Mouse (Mus musculus): ENCODE measurements around the gene Gabarap.
A peak's percentile ranks its signal among the peaks of the same experiment; 100 is the strongest.

Gabarap gene

DNA sequence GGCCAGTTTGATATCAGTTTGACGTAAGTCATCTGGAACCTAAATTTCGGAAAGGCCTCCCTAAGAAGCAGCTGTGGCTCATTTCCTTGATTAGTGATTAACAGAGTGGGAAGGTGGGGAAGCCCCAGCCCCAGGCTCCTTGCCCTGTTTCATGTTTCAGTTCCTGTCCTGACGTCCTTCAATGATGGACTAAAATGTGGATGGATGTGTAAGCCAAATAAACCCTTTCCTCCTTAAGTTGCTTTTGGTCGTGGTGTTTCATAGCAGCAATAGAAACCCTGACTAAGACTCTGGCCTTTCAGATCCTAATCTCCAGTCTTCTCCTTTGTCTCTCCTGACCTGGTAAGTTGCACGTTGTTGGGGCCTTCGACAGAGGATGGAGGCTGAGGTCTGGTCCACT lies 20.7 kb upstream of the Gabarap start:
- DNase-seq (ENCODE audit: low spot score): no peak

DNA sequence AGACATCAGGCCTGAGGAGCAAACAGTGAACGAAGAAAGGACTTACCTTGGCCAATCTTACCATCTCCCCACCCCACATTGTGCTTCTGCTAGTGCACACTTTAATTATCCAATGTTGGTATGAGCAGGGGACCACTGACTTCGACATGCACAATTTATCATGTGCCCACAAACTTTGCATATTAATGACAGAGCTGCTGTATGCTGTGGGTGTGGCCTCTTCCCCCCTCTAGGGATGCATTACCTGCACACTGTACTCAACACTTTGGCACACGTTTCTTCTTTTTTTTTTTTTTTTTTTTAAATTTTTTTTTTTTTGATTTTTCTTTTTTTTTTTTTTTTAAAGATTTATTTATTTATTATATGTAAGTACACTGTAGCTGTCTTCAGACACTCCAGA lies 20.2 kb upstream of the Gabarap start:
- DNase-seq (ENCODE audit: low spot score): no peak

DNA sequence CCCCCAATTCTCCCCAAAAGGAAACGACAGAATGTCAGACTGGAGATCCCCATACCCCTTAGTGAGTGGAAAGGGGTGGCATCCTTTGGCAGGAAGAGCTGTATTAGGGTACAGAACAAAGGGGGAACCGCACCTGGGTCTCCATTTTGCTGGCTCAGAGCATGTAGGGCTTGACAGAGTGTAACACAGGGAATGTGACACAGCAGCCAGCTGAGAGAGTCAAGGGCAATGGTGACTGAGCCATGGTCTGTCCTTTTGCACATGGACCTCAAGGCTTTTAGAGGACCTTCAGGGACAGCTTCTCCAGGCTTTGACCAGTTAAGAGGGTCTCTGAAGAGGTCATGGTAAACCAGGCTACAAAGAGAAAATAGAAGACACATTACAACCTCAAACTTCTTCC lies 16.0 kb upstream of the Gabarap start:
- DNase-seq (ENCODE audit: low spot score): no peak

DNA sequence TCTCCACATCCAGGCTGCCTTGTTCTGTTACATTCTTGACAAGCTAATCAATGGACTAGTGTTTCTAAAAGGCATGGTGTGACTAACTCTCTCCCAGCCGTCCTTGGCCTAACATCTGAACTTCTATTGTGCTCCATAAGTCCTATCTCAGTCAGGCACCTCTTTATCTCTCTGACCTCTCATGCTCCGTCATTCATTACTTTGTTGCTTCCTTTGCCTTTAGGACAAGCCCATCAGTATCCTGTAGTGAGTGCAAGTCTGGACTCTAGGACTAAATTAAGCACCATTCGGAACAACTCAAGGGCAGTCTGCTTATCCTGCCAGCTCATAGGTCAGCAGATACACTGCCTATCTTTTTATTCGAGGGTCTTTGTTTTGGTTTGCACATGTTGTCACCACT lies 14.7 kb upstream of the Gabarap start:
- DNase-seq (ENCODE audit: low spot score): no peak

DNA sequence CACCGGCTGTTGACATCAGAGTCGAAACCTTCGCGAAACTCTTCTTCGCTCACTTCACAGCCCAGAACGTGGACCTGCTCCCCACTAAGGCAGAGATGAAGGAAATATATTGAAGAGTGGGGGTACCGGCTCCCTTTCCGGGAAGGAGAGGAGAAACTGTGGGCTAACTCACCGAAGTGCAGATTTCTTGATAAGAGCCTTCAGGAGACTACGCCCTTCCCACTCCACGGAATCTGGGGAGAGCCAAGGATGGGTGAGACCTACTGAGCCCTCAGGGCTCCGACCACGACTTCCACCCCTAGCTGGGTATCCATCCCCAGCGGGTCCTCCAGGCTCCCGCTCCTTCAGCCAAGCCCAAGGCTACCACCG lies 11.1 kb upstream of the Gabarap start:
- no peak for DNase-seq (ENCODE audit: low spot score)

DNA sequence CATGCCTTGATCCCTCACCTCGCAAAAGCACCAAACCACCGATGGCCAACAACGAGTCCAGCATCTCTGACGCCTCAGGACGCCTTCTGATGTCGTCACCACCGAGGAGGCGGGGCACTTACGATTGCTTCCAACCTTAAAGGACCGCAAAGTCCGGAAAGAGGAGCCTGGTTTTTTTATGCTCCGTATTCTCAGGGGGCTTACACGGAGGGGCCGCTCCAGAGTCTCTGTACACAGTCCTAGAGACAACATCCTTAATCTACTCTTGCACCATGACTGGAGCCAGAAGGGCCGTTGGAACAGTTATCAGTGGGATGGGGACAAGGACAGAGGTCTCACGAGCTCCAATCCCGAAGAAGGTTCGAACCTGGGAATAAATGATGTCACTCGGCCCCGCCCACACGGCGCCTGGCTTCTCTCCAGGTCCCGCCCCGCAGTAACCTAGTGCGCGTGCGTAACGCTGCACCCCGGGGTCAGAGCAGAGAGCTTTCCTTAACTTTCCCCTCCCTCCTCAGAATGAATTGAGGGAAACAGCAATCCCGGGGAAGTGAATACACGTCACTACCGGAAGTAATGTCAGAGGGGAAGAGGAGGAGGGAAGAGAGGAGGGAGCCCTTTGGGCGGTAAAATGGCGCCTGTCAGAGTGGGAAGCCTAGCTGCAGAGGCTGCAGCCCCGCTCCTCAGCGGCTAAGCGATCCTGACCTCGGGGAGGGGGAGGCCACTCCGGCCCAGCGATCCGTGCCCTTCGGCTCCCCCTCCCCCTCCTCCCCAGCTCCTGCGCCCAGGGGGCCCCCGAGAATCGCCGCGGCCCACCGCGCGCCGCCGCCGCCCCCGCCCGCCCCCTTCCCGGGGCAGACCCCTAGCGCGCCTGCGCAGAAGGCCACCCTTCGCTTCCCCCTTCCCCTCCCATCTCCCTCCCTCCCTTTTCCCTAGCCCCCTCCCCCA lies 10.5 kb upstream of the Gabarap start:
- DNase-seq (ENCODE audit: low spot score): peak; percentile 96

DNA sequence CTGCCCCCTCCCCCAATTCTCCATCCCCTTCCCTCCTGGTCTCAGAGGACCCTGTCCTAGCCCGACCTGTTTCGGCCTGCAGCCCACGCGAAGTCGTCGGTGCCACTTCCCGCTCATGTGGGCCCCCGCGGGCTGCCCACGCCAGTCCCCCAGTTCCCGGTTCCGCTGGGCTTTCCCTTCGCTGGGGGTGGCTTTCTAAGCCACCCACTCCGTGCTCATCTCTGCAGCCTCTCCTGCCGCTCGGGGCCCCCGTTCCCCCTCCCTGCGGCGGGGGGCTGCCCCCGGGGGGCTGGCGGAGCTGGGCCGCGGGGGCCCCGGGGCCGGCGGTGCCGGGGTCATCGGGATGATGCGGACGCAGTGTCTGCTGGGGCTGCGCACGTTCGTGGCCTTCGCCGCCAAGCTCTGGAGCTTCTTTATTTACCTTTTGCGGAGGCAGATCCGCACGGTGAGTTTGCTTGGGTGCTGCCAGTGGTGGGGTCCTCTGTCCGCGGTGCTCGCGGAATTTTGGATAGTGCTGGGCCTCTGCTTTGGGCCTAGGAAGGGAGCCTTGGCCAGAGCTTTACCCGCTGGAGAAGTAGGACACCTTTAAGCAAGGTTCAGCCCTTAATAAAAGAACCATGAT lies 9.7 kb upstream of the Gabarap start, which contains the start of gene Ctdnep1:
Ctdnep1 (plus strand) TSS at position 16 of the 622 bp plus-strand sequence.
- no peak for DNase-seq (ENCODE audit: low spot score)

DNA sequence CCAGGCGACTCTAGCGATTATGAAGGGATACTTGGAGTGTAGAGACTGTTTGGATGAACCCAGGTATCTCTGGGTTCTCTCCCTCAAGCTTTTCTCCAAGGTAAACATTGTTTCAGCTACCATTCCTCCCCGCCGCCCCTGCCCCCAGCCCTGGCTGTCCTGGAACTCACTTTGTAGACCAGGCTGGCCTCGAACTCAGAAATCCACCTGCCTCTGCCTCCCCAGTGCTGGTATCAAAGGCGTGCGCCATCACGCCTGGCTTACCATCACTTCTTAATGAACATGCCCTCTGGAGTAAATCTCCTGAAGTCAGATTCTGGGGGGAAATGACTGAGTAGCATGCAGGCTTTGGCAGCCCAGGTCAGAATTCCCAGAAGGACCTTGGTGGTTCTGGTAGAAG lies 8.7 kb upstream of the Gabarap start, which contains the start of gene Elp5:
Elp5 (minus strand) TSS at position 293 of the 400 bp plus-strand sequence.
- no peak for DNase-seq (ENCODE audit: low spot score)

DNA sequence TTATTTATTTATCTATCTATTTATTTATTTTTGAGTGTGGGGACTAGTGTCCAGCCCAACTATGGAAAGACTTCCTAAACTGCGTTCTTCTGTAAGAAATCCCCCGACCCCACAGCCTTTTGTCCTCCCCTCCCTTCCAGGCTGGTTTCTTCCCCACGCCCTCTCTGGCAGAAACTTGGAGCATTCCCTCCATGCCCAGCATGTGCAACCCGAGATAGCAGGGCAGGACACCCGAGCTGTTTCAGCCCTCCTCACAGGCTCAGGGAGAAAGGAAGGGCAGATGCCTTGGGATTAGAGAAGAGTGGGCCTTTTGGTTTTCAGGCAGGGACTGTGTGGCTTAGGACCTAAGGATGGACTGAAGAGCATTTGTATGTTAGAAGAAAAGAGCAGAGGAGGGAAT lies 8.1 kb upstream of the Gabarap start:
- DNase-seq (ENCODE audit: low spot score): no peak

DNA sequence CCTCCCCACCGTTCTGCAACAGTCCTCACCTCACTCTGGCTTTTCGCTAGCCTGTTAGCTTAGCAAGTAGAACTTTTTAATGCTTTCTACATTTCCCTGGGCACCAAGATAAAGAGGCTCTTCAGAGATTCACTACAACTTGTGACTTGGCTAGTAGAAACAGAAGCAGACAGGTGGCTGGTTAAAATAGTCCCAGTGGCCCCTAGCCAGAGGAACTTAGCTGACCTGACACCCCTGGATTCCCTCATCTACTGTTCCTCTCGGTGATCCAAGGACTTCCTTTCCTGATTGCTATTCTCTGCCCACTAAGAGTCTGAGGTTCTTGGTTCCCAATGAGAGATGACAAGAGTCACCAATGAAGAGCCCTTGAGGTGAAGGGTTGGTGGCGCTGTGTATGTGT lies 7.6 kb upstream of the Gabarap start:
- DNase-seq (ENCODE audit: low spot score): no peak

DNA sequence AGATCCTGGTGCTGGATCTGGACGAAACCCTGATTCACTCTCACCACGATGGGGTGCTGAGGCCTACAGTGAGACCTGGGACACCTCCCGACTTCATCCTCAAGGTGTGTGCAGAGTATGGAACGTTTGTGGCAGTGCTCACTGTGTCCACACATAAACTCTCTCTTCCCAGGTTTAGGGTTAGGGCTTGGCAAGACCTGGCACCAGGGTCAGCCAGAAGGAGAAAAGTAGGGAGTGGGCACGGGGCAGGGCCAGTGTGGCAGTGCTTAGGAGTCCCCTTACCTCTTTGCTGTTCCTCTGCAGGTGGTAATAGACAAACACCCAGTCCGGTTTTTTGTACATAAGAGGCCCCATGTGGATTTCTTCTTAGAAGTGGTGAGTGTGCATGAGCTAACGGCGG lies 6.5 kb upstream of the Gabarap start:
- no peak for DNase-seq (ENCODE audit: low spot score)

DNA sequence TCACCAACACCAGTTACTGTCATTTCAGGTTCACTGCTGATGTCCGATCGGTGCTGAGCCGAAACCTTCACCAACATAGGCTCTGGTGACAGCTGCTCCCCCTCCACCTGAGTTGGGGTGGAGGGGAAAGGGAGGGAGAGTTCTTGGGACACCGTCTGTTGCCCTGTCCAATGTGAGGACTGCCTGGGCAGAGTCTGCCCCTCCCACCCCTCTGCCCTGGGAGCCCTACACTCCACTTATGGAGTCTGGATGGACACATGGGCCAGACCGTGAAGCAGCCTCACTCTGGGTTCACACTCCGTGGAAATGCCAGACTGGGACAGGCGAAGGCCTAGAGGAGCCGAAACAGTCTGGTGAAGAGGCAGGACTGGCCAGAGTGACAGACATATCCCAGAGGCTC lies 994 bp upstream of the Gabarap start:
- no peak for DNase-seq (ENCODE audit: low spot score)

DNA sequence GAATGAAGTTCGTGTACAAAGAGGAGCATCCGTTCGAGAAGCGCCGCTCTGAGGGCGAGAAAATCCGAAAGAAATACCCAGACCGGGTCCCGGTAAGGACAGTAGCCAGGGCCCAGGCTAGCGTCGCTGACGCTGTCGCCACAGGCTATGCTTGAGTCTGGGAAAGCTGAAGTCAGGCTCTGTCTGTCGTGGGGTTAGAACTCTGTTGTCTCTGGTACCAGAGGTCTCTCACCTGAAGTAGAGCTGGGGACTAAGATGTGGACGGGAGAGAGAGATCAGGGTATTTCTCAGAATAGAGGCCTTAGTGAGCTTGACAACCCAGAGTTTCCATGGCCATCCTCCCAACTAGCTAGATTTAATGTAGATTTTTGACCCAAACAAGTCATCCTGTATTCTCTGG lies 768 bp downstream of the Gabarap start:
- DNase-seq (ENCODE audit: low spot score): no peak

DNA sequence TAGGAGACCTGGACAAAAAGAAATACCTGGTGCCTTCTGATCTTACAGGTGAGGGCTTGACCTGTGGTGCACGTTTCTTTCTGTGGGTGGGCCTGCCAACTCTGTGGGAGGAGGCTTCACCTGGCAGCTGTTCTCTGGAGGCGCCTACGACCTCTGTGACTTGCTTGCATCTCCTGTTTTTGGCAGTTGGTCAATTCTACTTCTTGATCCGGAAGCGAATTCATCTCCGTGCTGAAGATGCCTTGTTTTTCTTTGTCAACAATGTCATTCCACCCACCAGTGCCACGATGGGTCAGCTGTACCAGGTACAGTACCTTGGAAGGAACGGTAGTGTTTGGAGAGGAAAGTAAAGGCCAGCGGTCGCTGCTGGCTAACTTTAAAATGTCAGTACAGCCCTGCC lies 1.5 kb downstream of the Gabarap start:
- DNase-seq (ENCODE audit: low spot score): no peak

DNA sequence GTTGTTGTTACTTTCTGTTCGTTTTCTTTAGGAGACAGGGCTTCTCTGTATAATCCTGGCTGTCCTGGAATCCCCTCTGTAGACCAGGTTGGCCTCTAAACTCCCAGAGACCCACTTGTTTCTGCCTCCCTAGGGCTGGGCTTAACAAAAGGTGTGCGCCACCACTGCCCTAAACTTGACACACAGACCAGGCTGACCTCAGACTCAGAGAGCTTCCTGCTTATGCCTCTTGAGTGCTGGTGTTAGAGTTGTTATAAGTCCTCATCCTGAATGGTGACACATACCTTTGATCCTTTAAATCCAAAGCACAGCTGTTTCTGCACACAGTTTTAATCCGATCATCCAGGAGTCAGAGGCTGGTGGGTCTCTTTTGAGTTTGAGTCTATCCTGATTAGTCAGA lies 2.0 kb downstream of the Gabarap start:
- DNase-seq (ENCODE audit: low spot score): no peak

DNA sequence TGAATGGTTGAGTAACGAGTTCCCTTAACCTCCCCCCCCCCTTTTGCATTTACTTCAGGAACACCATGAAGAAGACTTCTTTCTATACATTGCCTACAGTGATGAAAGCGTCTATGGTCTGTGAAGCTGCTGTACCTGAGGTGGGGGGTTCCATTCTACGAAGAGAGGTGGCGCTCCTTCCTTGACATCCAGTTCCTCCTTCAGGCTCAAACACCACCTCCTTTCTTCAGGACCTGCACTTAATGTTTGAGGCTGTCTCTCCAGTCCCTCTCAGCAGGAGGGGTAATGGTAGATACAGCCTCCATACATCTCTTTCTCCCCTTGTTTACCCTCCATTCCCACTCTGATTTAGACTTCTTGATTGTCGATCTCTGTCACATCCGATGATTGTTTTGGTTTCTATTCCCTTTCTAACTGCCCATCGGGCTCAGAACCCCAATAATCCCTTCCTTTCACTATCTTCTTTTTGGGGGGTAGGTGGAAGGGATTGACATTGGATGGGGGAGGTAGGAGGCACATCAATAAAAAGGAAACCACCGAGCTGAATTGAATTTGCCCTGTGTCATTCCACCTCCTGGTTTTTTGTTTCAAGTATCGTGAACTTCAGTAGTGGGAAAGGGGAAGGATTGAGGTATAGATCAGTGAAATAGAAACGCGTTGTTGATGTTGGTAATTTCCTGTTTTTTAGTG lies 3.6 kb downstream of the Gabarap start:
- no peak for DNase-seq (ENCODE audit: low spot score)

DNA sequence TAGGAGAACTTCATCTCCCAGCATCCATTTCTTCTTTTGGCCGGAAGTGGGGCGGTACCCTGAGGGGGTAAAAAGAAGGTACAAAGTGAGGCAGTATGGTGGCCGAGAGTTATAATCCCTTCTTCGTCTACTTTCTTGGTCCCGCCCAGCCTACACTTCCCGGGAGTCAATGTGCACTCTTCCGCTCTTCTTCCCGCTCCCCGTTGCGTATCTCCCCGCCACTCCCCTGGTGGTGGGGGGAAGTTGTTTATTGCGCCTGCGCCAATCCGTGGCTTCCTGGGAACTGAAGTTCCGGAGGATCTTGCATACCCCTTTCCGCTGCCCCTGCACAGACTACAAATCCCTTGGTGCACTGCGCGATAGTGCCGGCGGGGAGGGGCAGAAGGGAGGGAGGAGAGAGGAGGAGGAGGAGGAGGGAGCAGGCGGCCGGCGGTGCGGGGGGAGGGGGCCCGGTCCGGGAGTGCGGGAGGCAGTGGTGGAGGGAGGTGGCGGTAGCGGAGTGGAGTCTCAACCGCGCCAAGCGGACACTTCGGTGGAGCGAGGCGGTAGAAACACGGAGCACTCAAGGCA lies 4.5 kb downstream of the Gabarap start, which contains the start of gene Phf23:
Phf23 (plus strand) TSS at position 387 of the 570 bp plus-strand sequence.
- DNase-seq (ENCODE audit: low spot score): peak; percentile 98

DNA sequence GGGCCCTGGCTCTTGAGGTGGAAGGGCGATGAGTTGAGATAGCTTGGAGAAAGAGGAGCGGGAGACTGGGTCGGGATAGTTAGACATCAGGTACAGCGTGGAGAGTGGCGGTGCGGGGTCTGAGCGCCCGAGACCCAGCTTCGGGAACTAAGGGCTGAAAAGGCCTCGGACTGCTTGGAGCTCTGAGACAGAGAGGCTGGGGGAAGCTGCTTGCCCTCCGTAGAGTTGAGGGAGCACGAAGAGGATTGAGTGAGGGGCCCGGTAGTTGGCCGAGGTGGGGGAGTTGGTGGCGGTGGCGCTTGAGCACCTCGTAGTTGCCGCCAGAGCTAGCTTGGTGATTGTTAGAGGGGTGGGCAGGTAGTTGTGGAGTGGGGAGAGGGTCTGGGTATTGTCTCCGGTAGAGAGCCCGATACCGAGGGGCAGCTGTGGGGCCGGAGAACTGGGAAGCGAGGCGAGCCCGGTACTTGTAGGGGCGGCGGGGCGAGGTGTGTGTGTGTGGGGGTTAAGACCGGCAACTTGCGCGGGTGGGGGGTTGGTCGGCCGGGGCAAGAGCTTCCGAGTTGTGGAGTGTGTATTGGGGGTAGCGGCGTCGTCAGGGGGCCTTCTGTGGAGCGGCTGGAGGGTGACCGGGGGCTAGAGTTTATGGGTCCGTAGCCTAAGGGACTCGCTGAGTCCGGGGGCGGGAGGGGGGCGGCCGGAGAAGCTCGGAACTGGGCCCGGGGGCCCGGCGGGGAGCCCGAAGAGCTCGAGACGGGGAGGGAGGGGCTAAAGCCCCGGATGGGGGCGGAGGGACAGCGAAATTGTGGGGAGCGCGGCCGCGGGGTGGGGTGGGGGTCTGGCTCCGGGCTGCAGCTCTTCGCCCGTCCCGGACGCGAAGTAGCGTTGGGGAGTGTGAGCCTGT lies 5.5 kb downstream of the Gabarap start:
- peak; percentile 64 for DNase-seq (ENCODE audit: low spot score)

DNA sequence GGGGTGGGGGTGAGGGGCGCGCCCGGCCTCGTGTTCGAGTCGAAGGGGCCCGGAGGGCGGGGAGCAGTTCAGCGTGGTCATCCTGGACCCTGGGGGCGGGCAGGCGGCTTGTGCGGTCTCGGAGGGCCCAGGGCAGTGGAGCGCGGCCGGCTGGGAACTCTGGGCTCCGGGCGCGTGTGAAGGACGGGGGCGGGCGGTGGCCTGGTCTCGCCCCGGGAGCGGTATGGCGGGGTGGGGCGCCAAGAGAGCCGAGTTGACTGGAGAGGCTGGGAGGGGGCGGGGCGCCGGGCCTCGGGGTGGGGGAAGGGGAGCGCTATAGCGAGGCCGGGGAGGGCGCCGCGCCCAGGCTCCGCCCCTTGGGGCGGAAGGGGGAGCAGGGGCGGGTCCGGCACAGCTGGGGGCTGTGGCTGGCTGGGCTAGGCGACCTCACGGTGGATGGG lies 6.1 kb downstream of the Gabarap start:
- peak; percentile 93 for DNase-seq (ENCODE audit: low spot score)

DNA sequence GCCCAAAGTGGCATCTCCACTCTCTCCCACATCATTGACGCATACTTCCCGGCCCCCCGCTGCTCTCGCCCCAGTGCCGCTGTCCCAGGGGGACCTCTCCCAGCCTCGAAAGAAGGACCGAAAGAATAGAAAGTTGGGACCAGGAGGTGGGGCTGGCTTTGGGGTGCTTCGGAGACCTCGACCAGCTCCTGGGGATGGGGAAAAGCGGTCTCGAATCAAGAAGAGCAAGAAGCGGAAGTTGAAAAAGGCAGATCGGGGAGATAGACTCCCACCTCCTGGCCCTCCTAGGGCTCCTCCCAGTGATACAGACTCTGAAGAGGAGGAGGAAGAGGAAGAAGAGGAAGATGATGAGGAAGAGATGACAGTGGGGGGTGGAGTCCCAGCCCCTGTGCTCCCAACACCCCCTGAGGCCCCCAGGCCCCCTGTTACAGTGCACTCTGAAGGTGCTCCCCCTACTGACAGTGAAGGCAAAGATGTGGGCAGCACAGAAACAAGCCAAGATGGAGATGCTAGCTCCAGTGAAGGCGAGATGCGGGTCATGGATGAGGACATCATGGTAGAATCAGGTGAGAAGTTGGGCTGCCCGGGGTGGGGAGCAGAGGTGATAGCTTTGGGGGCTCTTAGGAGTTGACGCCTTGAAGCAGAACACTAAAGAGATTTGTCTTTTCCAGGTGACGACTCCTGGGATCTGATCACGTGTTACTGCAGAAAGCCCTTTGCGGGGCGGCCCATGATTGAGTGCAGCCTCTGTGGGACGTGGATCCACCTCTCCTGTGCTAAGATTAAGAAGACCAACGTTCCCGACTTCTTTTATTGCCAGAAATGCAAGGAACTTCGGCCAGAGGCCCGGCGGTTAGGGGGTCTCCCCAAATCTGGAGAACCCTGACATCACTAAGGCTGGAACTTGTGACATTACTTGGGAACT lies 7.9 kb downstream of the Gabarap start:
- no peak for DNase-seq (ENCODE audit: low spot score)
